14 mouse cellular contexts compared by ENCODE assay signal in genomic region chr10:116655891-116656290, GRCm38 (mm10).
"Had no signal": no experiment of that assay in that cellular context is flagged by ENCODE, and none has a peak within 500 bp of the region (broad histone marks: within the 10 kb centered on the region; RNA-seq: fewer than 3 reads in every experiment).

No protein-coding gene starts in this region.

- DNase-seq: kidney, postnatal 10 days; kidney, postnatal 4 days; left cerebral cortex, postnatal 4 days; lung, adult 2 months; lung, postnatal 36 days; right cerebral cortex, adult 18-20 months; right cerebral cortex, postnatal 25 days; thymus, postnatal 36 days had no signal

- H3K27ac ChIP-seq: layer of hippocampus, adult 2 months; limb, embryonic 13.5 days; liver, embryonic 14.5 days; neural tube, embryonic 15.5 days had no signal

- H3K9ac ChIP-seq: limb, embryonic 13.5 days; liver, embryonic 14.5 days; midbrain, embryonic 15.5 days; neural tube, embryonic 15.5 days had no signal

- H3K36me3 ChIP-seq: limb, embryonic 13.5 days; midbrain, embryonic 15.5 days; neural tube, embryonic 15.5 days had no signal

- ATAC-seq: lung, postnatal 0 days had no signal

- H3K4me1 ChIP-seq: limb, embryonic 13.5 days had no signal

- H3K27me3 ChIP-seq: limb, embryonic 13.5 days; midbrain, embryonic 15.5 days; neural tube, embryonic 15.5 days had no signal

- H3K9me3 ChIP-seq: limb, embryonic 13.5 days; midbrain, embryonic 15.5 days; neural tube, embryonic 15.5 days had no signal

- H3K4me2 ChIP-seq: limb, embryonic 13.5 days; neural tube, embryonic 15.5 days had no signal

- H3K4me3 ChIP-seq: layer of hippocampus, adult 2 months; limb, embryonic 13.5 days; midbrain, embryonic 15.5 days; neural tube, embryonic 15.5 days had no signal
